Mouse (Mus musculus): ENCODE results near the gene Scai. TPM values are rescaled to one million over a fixed set of nuclear protein-coding genes. Genes with fewer than 3 reads are reported as not detected.
A peak's percentile ranks its signal among the peaks of the same experiment; 100 is the strongest.

The Scai gene
- total and polyA plus RNA-seq, 3 experiments = 4.2 to 7.9 (median 4.7) TPM

- peak within 1 kb of the TSS; percentile 83 to 95 (median 86) for H3K4me3 ChIP-seq (replicated peaks in 1 of 3; ENCODE audit: low read depth in 2 of 3, low read length in 2 of 3, poor library complexity in 1 of 3)
- in situ Hi-C loops (cut with MboI; ENCODE audit: low pct_ligation_motif_present, low pct_unique_long_range_greater_than_20kb, low sequenced_read_pairs) = no loop called here
- peak; percentile 89 for DNase-seq (ENCODE audit: extremely low read depth)
- H3K27me3 ChIP-seq (replicated peaks) = no peaks in the 10 kb centered on the region
- peak within 1 kb of the TSS; percentile 92 for H3K9ac ChIP-seq (ENCODE audit: insufficient read depth, low read depth)
- H3K36me3 ChIP-seq (replicated peaks in 1 of 2; ENCODE audit: control insufficient read depth in 1 of 2, insufficient read depth in 1 of 2, low read length in 1 of 2) = peaks cover 3 to 27% of the 10 kb centered on the region in 2 experiments
- H3K4me2 ChIP-seq (ENCODE audit: insufficient read depth, low read depth, poor library complexity, severe bottlenecking) = peak within 1 kb of the TSS; percentile 84
- peaks cover 0 to 17% of the 10 kb centered on the region in 2 experiments; a peak in 2 of 4 replicates for H3K4me1 ChIP-seq (ENCODE audit: control insufficient read depth in 1 of 2, insufficient read depth in 2 of 2)
- H3K27ac ChIP-seq (ENCODE audit: insufficient read depth, low read depth) = peak within 1 kb of the TSS; percentile 71
- dilution Hi-C loops (cut with MboI; ENCODE audit: extremely low pct_ligation_motif_present, extremely low pct_unique_long_range_greater_than_20kb, low sequenced_read_pairs) = no loop called here
- no peak for TF ChIP-seq JUND (conservative IDR thresholded peaks at IDR 0.05; ENCODE audit: low read depth, low read length)
- peak; percentile 88 for TF ChIP-seq ZMIZ1 (IDR thresholded peaks at IDR 0.05; ENCODE audit: low read depth, low read length)
- peak; percentile 31; the same call in 1 of the 2 replicates for TF ChIP-seq ZNF384 (IDR thresholded peaks at IDR 0.05; ENCODE audit: low read depth, low read length)
- TF ChIP-seq EP300 (IDR thresholded peaks at IDR 0.05; ENCODE audit: low read length) = no peak
- peak; percentile 75; the same call in 1 of the 2 replicates for TF ChIP-seq MAX (IDR thresholded peaks at IDR 0.05; ENCODE audit: low read length)
- TF ChIP-seq MAZ (IDR thresholded peaks at IDR 0.05; ENCODE audit: low read depth, low read length) = peak; percentile 99
- no peak for TF ChIP-seq TBP (conservative IDR thresholded peaks at IDR 0.05; ENCODE audit: low read depth, low read length)
- TF ChIP-seq E2F4 (IDR thresholded peaks at IDR 0.05; ENCODE audit: insufficient replicate concordance, low read depth, low read length) = peak; percentile 50; the same call in 1 of the 2 replicates
- no peak for TF ChIP-seq USF2 (conservative IDR thresholded peaks at IDR 0.05; ENCODE audit: low read depth, low read length)
- peak; percentile 29; the same call in 1 of the 2 replicates for TF ChIP-seq ETS1 (conservative IDR thresholded peaks at IDR 0.05; ENCODE audit: low read depth, low read length)
- peak; percentile 53 for TF ChIP-seq IRF4 (IDR thresholded peaks at IDR 0.05; ENCODE audit: low read depth, low read length)
- peak; percentile 94 for TF ChIP-seq POLR2A (IDR thresholded peaks at IDR 0.05; ENCODE audit: low read depth, low read length)
- TF ChIP-seq HCFC1 (IDR thresholded peaks at IDR 0.05; ENCODE audit: low read depth, low read length) = peak; percentile 88
- TF ChIP-seq ELF1 (IDR thresholded peaks at IDR 0.05; ENCODE audit: low read depth, low read length) = peak; percentile 96
- TF ChIP-seq MEF2A (IDR thresholded peaks at IDR 0.05; ENCODE audit: borderline replicate concordance, low read depth, low read length) = peak; percentile 68
- TF ChIP-seq POLR2AphosphoS2 (IDR thresholded peaks at IDR 0.05; ENCODE audit: low read depth, low read length) = peak; percentile 93
- peak; percentile 100 for TF ChIP-seq NRF1 (IDR thresholded peaks at IDR 0.05; ENCODE audit: low read depth, low read length)
- no peak for TF ChIP-seq SMC3 (IDR thresholded peaks at IDR 0.05; ENCODE audit: low read depth, low read length)
- peak; percentile 92; the same call in 1 of the 2 replicates for TF ChIP-seq UBTF (IDR thresholded peaks at IDR 0.05; ENCODE audit: low read depth, low read length)
- TF ChIP-seq BHLHE40 (IDR thresholded peaks at IDR 0.05; ENCODE audit: low read depth, low read length) = peak; percentile 86
- no peak; the same call in 1 of the 2 replicates for TF ChIP-seq USF1 (IDR thresholded peaks at IDR 0.05; ENCODE audit: low read depth, low read length)
- TF ChIP-seq SIN3A (IDR thresholded peaks at IDR 0.05; ENCODE audit: low read length) = peak; percentile 89
- TF ChIP-seq MYC (IDR thresholded peaks at IDR 0.05; ENCODE audit: low read depth, low read length) = peak; percentile 66; the same call in 1 of the 2 replicates
- peak; percentile 92 for TF ChIP-seq MXI1 (IDR thresholded peaks at IDR 0.05; ENCODE audit: low read depth, low read length)
- TF ChIP-seq RAD21 (IDR thresholded peaks at IDR 0.05; ENCODE audit: low read depth, low read length) = no peak
- no peak for TF ChIP-seq ZKSCAN1 (IDR thresholded peaks at IDR 0.05; ENCODE audit: borderline replicate concordance, low read depth, low read length)
- peak; percentile 95 for TF ChIP-seq NELFE (IDR thresholded peaks at IDR 0.05; ENCODE audit: low read depth, low read length)
- TF ChIP-seq TCF12 (IDR thresholded peaks at IDR 0.05; ENCODE audit: low read depth, low read length) = peak; percentile 92
- TF ChIP-seq KAT2A (IDR thresholded peaks at IDR 0.05; ENCODE audit: insufficient replicate concordance, low read length) = peak; percentile 90; the same call in 1 of the 2 replicates
- TF ChIP-seq CTCF (conservative IDR thresholded peaks at IDR 0.05 in 1 of 2, IDR thresholded peaks at IDR 0.05 in 1 of 2; ENCODE audit: low read depth in 2 of 2, low read length in 2 of 2) = no peak
- H3K79me2 ChIP-seq (replicated peaks; ENCODE audit: control insufficient read depth, extremely low read depth, insufficient read depth, poor library complexity, severe bottlenecking) = peaks cover 11% of the 10 kb centered on the region
- no peaks in the 10 kb centered on the region for H3K9me3 ChIP-seq (replicated peaks; ENCODE audit: low read length)
Observed at GRCm38 (mm10) chr2:39065400-39065987, 125.0 kb downstream of the Scai start, which contains the start of gene Golga1. Gene Golga1, minus strand, starts transcription at chr2:39065541.
